Mouse (Mus musculus): ENCODE data around the gene Sept11. TPM values are rescaled to one million over a fixed set of nuclear protein-coding genes. Genes with fewer than 3 reads are reported as not detected.

Gene Sept11
- polyA plus RNA-seq, 1 experiment from 2014 or later: 42.5 TPM

- H3K27ac ChIP-seq (replicated peaks): no peak overlapping the region
- H3K9me3 ChIP-seq (ENCODE audit: control insufficient read depth, low read length): no peaks in the 10 kb centered on the region
- TF ChIP-seq CTCF (IDR thresholded peaks at IDR 0.05; ENCODE audit: low read depth) (no peak), EP300 (optimal IDR thresholded peaks at IDR 0.05) (no peak)
- H3K27me3 ChIP-seq (ENCODE audit: control insufficient read depth, insufficient read depth, low read length): no peaks in the 10 kb centered on the region
- H3K4me2 ChIP-seq (replicated peaks; ENCODE audit: low read depth): no peak overlapping the region
- peaks cover 3% of the 10 kb centered on the region; the same call in 1 of the 2 replicates for H3K36me3 ChIP-seq (ENCODE audit: control insufficient read depth, insufficient read depth, low read length)
- H3K9ac ChIP-seq (ENCODE audit: low read length): no peak overlapping the region
- H3K4me1 ChIP-seq (replicated peaks; ENCODE audit: control insufficient read depth, insufficient read depth): 0 out of 2 replicates have a peak, but pooled peaks cover 3% of the 10 kb centered on the region
- H3K4me3 ChIP-seq (ENCODE audit: low read depth, low read length): no peak overlapping the region
- DNase-seq (ENCODE audit: low spot score) (no peak), ATAC-seq (ENCODE audit: low FRiP score, low TSS enrichment) (no peak)
- WGBS: 68% methylated on average over 4 of the region's 4 CpGs
Measured at GRCm38 (mm10) chr5:93100906-93101305, 7.7 kb downstream of the Sept11 start.

- Histone ChIP-seq H3K27ac (replicated peaks) (no peak overlapping the region), H3K9me3 (ENCODE audit: control insufficient read depth, low read length) (no peaks in the 10 kb centered on the region), H3K27me3 (ENCODE audit: control insufficient read depth, insufficient read depth, low read length) (no peaks in the 10 kb centered on the region), H3K36me3 (ENCODE audit: control insufficient read depth, insufficient read depth, low read length) (peaks cover 3% of the 10 kb centered on the region; the same call in 1 of the 2 replicates), H3K4me2 (replicated peaks; ENCODE audit: low read depth) (no peak overlapping the region), H3K9ac (ENCODE audit: low read length) (no peak overlapping the region), H3K4me1 (replicated peaks; ENCODE audit: control insufficient read depth, insufficient read depth) (0 out of 2 replicates have a peak, but pooled peaks cover 3% of the 10 kb centered on the region), H3K4me3 (ENCODE audit: low read depth, low read length) (no peak overlapping the region)
- TF ChIP-seq CTCF (IDR thresholded peaks at IDR 0.05; ENCODE audit: low read depth) (peak; percentile 14; the same call in 1 of the 2 replicates), EP300 (optimal IDR thresholded peaks at IDR 0.05) (no peak)
- DNase-seq (ENCODE audit: low spot score) (no peak), ATAC-seq (ENCODE audit: low FRiP score, low TSS enrichment) (no peak)
- WGBS: 43% methylated on average over 8 of the region's 8 CpGs
Measured at GRCm38 (mm10) chr5:93101371-93101791, 8.1 kb downstream of the Sept11 start.

GRCm38 (mm10) chr5:93103603-93104002, 10.4 kb downstream of the Sept11 start:
- no peak overlapping the region for H3K9ac ChIP-seq (ENCODE audit: low read length)
- TF ChIP-seq CTCF (IDR thresholded peaks at IDR 0.05; ENCODE audit: low read depth) (no peak), EP300 (optimal IDR thresholded peaks at IDR 0.05) (no peak)
- H3K36me3 ChIP-seq (ENCODE audit: control insufficient read depth, insufficient read depth, low read length): peaks cover 3% of the 10 kb centered on the region; the same call in 1 of the 2 replicates
- no peaks in the 10 kb centered on the region for H3K9me3 ChIP-seq (ENCODE audit: control insufficient read depth, low read length)
- no peak overlapping the region for H3K27ac ChIP-seq (replicated peaks)
- no peak overlapping the region for H3K4me2 ChIP-seq (replicated peaks; ENCODE audit: low read depth)
- no peaks in the 10 kb centered on the region for H3K27me3 ChIP-seq (ENCODE audit: control insufficient read depth, insufficient read depth, low read length)
- ATAC-seq (ENCODE audit: low FRiP score, low TSS enrichment) (no peak), DNase-seq (ENCODE audit: low spot score) (no peak)
- 52% methylated on average over 8 of the region's 8 CpGs for WGBS
- H3K4me3 ChIP-seq (ENCODE audit: low read depth, low read length): no peak overlapping the region
- H3K4me1 ChIP-seq (replicated peaks; ENCODE audit: control insufficient read depth, insufficient read depth): 0 out of 2 replicates have a peak, but pooled peaks cover 3% of the 10 kb centered on the region

GRCm38 (mm10) chr5:93104987-93105823, 12.0 kb downstream of the Sept11 start:
- no peak for ATAC-seq (ENCODE audit: low FRiP score, low TSS enrichment)
- H3K36me3 ChIP-seq (ENCODE audit: control insufficient read depth, insufficient read depth, low read length): peaks cover 3% of the 10 kb centered on the region; the same call in 1 of the 2 replicates
- no peak overlapping the region for H3K27ac ChIP-seq (replicated peaks)
- DNase-seq (ENCODE audit: low spot score): no peak
- TF ChIP-seq CTCF (IDR thresholded peaks at IDR 0.05; ENCODE audit: low read depth) (no peak), EP300 (optimal IDR thresholded peaks at IDR 0.05) (no peak)
- WGBS: 57% methylated on average over 4 of the region's 5 CpGs
- no peaks in the 10 kb centered on the region for H3K27me3 ChIP-seq (ENCODE audit: control insufficient read depth, insufficient read depth, low read length)
- 0 out of 2 replicates have a peak, but pooled peaks cover 3% of the 10 kb centered on the region for H3K4me1 ChIP-seq (replicated peaks; ENCODE audit: control insufficient read depth, insufficient read depth)
- no peaks in the 10 kb centered on the region for H3K9me3 ChIP-seq (ENCODE audit: control insufficient read depth, low read length)
- no peak overlapping the region for H3K4me2 ChIP-seq (replicated peaks; ENCODE audit: low read depth)
- H3K9ac ChIP-seq (ENCODE audit: low read length): no peak overlapping the region
- H3K4me3 ChIP-seq (ENCODE audit: low read depth, low read length): no peak overlapping the region

- 96% methylated on average over 4 of the region's 4 CpGs for WGBS
- TF ChIP-seq EP300 (optimal IDR thresholded peaks at IDR 0.05) (no peak), CTCF (IDR thresholded peaks at IDR 0.05; ENCODE audit: low read depth) (no peak)
Measured at GRCm38 (mm10) chr5:93106048-93106447, 12.8 kb downstream of the Sept11 start.

GRCm38 (mm10) chr5:93108703-93109102, 15.5 kb downstream of the Sept11 start:
- no peak for ATAC-seq (ENCODE audit: low FRiP score, low TSS enrichment)
- Histone ChIP-seq H3K4me3 (ENCODE audit: low read depth, low read length) (no peak overlapping the region), H3K36me3 (ENCODE audit: control insufficient read depth, insufficient read depth, low read length) (no peaks in the 10 kb centered on the region), H3K27me3 (ENCODE audit: control insufficient read depth, insufficient read depth, low read length) (no peaks in the 10 kb centered on the region), H3K9ac (ENCODE audit: low read length) (no peak overlapping the region), H3K4me2 (replicated peaks; ENCODE audit: low read depth) (no peak overlapping the region), H3K9me3 (ENCODE audit: control insufficient read depth, low read length) (no peaks in the 10 kb centered on the region), H3K4me1 (replicated peaks; ENCODE audit: control insufficient read depth, insufficient read depth) (0 out of 2 replicates have a peak, but pooled peaks cover 3% of the 10 kb centered on the region), H3K27ac (replicated peaks) (no peak overlapping the region)
- WGBS: 60% methylated on average over 4 of the region's 4 CpGs
- DNase-seq (ENCODE audit: low spot score): no peak
- TF ChIP-seq EP300 (optimal IDR thresholded peaks at IDR 0.05) (no peak), CTCF (IDR thresholded peaks at IDR 0.05; ENCODE audit: low read depth) (no peak)

More at GRCm38 (mm10) chr5:93106048-93106447, 12.8 kb downstream of the Sept11 start:
- Histone ChIP-seq H3K27ac (replicated peaks) (no peak overlapping the region), H3K9me3 (ENCODE audit: control insufficient read depth, low read length) (no peaks in the 10 kb centered on the region), H3K4me3 (ENCODE audit: low read depth, low read length) (no peak overlapping the region), H3K27me3 (ENCODE audit: control insufficient read depth, insufficient read depth, low read length) (no peaks in the 10 kb centered on the region), H3K9ac (ENCODE audit: low read length) (no peak overlapping the region), H3K36me3 (ENCODE audit: control insufficient read depth, insufficient read depth, low read length) (peaks cover 3% of the 10 kb centered on the region; the same call in 1 of the 2 replicates), H3K4me1 (replicated peaks; ENCODE audit: control insufficient read depth, insufficient read depth) (0 out of 2 replicates have a peak, but pooled peaks cover 3% of the 10 kb centered on the region), H3K4me2 (replicated peaks; ENCODE audit: low read depth) (no peak overlapping the region)
- DNase-seq (ENCODE audit: low spot score) (no peak), ATAC-seq (ENCODE audit: low FRiP score, low TSS enrichment) (no peak)

Data from stomach, postnatal 0 days (tissue).